Mouse (Mus musculus) forebrain, embryonic 15.5 days (tissue): ENCODE results near the gene Fxr1. TPM values are rescaled to one million over a fixed set of nuclear protein-coding genes. Genes with fewer than 3 reads are reported as not detected.
"Not testable (repeated sequence)": the region's sequence is repeated elsewhere in the genome, so short reads cannot be mapped to it uniquely, and the experiment has no call there.

Source experiments
- ATAC-seq: fragments of 200-750 bp; cut with Nextera tagmentation; replicated peaks from 2 replicates; pipeline ENCODE4 v1.8.0; 2017; ENCODE audit warnings: mild to moderate bottlenecking, moderate TSS enrichment, moderate library complexity
- H3K27ac ChIP-seq: fragments of 300-500 bp; sonication (generic); replicated peaks from 2 replicates; pipeline ENCODE4 v1.5.1; 2015; ENCODE audit warnings: mild to moderate bottlenecking, inconsistent platforms
- H3K27me3 ChIP-seq: fragments of 300-500 bp; sonication (generic); 2 replicates; pipeline ENCODE4 v1.6.1; 2015; ENCODE audit warnings: inconsistent platforms
- H3K36me3 ChIP-seq: fragments of 300-500 bp; sonication (generic); 2 replicates; pipeline ENCODE4 v1.6.1; 2015; ENCODE audit warnings: mild to moderate bottlenecking, inconsistent platforms
- H3K4me1 ChIP-seq: fragments of 300-500 bp; sonication (generic); 2 replicates; pipeline ENCODE4 v1.6.1; 2015; ENCODE audit warnings: inconsistent platforms
- H3K4me2 ChIP-seq: fragments of 300-500 bp; sonication (generic); replicated peaks from 2 replicates; pipeline ENCODE4 v1.6.1; 2015; ENCODE audit warnings: mild to moderate bottlenecking, inconsistent platforms
- H3K4me3 ChIP-seq: fragments of 300-500 bp; sonication (generic); 2 replicates; pipeline ENCODE4 v1.5.1; 2015; ENCODE audit warnings: mild to moderate bottlenecking, inconsistent platforms
- H3K9ac ChIP-seq: fragments of 300-500 bp; sonication (generic); replicated peaks from 2 replicates; pipeline ENCODE4 v1.6.1; 2015; ENCODE audit warnings: mild to moderate bottlenecking, inconsistent platforms
- H3K9me3 ChIP-seq: fragments of 300-500 bp; sonication (generic); 2 replicates; pipeline ENCODE4 v1.6.1; 2016; ENCODE audit warnings: inconsistent platforms
- WGBS: fragments of 180-500 bp; shearing (Covaris S2); methylation state at CpG from one replicate; pipeline ENCODE4 v1.1.7; 2015; ENCODE audit warnings: mixed read lengths; 5-methylcytosine and 5-hydroxymethylcytosine counted together
- polyA plus RNA-seq: library from polyadenylated mRNA; unstranded; fragments of >200 nt; fragmentation: Nextera tagmentation; extraction: Ambion mirVana; gene quantifications from 2 replicates; pipeline ENCODE4 v1.2.1, GENCODE M21; 2015

The Fxr1 gene
- 44.2 and 46.0 TPM in 2 replicates for polyA plus RNA-seq

GRCm38 (mm10) chr3:34019540-34020381, at the start of gene Fxr1:
Gene Fxr1 (plus strand): TSS chr3:34019943.
- H3K9me3 ChIP-seq: no peaks in the 10 kb centered on the region
- H3K27ac ChIP-seq: peak within 1 kb of the TSS; percentile 87
- no peaks in the 10 kb centered on the region for H3K27me3 ChIP-seq
- peak; percentile 98 for ATAC-seq
- peak within 1 kb of the TSS; percentile 91 for H3K9ac ChIP-seq
- no peaks in the 10 kb centered on the region for H3K36me3 ChIP-seq
- H3K4me2 ChIP-seq: peak within 1 kb of the TSS; percentile 69
- under 1% methylated on average over 88 of the region's 97 CpGs for WGBS
- peak within 1 kb of the TSS; percentile 96 for H3K4me3 ChIP-seq
- peaks cover 29% of the 10 kb centered on the region for H3K4me1 ChIP-seq

- Histone ChIP-seq H3K9me3 (no peaks in the 10 kb centered on the region), H3K27ac (no peak overlapping the region), H3K9ac (no peak overlapping the region), H3K4me3 (no peak overlapping the region), H3K4me1 (no peaks in the 10 kb centered on the region), H3K36me3 (no peaks in the 10 kb centered on the region), H3K27me3 (no peaks in the 10 kb centered on the region), H3K4me2 (no peak overlapping the region)
- ATAC-seq: no peak
- WGBS: 84% methylated on average over 6 of the region's 6 CpGs
Measured at GRCm38 (mm10) chr3:33979395-33979794, 40.3 kb upstream of the Fxr1 start.

- no peak overlapping the region for H3K4me2 ChIP-seq
- no peak for ATAC-seq
- H3K9ac ChIP-seq: no peak overlapping the region
- no peaks in the 10 kb centered on the region for H3K27me3 ChIP-seq
- H3K36me3 ChIP-seq: no peaks in the 10 kb centered on the region
- H3K4me1 ChIP-seq: no peaks in the 10 kb centered on the region
- 89% methylated on average over 5 of the region's 5 CpGs for WGBS
- H3K4me3 ChIP-seq: no peak overlapping the region
- no peaks in the 10 kb centered on the region for H3K9me3 ChIP-seq
- no peak overlapping the region for H3K27ac ChIP-seq
Measured at GRCm38 (mm10) chr3:33982746-33983145, 37.0 kb upstream of the Fxr1 start.

GRCm38 (mm10) chr3:33989302-33989701, 30.4 kb upstream of the Fxr1 start:
- Histone ChIP-seq H3K4me1 (no peaks in the 10 kb centered on the region), H3K9me3 (no peaks in the 10 kb centered on the region), H3K27me3 (no peaks in the 10 kb centered on the region), H3K27ac (no peak overlapping the region), H3K4me2 (no peak overlapping the region), H3K9ac (no peak overlapping the region), H3K36me3 (no peaks in the 10 kb centered on the region), H3K4me3 (no peak overlapping the region)
- 80% methylated on average over 8 of the region's 8 CpGs for WGBS
- no peak for ATAC-seq

- ATAC-seq: no peak
- 83% methylated on average over 10 of the region's 10 CpGs for WGBS
- H3K4me2 ChIP-seq: no peak overlapping the region
Measured at GRCm38 (mm10) chr3:33990451-33990850, 29.3 kb upstream of the Fxr1 start.

GRCm38 (mm10) chr3:33990921-33991320, 28.8 kb upstream of the Fxr1 start:
- H3K9me3 ChIP-seq: no peaks in the 10 kb centered on the region
- no peak overlapping the region for H3K4me3 ChIP-seq
- no peaks in the 10 kb centered on the region for H3K36me3 ChIP-seq
- H3K9ac ChIP-seq: no peak overlapping the region
- no peak overlapping the region for H3K4me2 ChIP-seq
- H3K27ac ChIP-seq: no peak overlapping the region
- no peaks in the 10 kb centered on the region for H3K27me3 ChIP-seq
- WGBS: 77% methylated on average over 8 of the region's 8 CpGs
- ATAC-seq: no peak
- no peaks in the 10 kb centered on the region for H3K4me1 ChIP-seq

More at GRCm38 (mm10) chr3:33990451-33990850, 29.3 kb upstream of the Fxr1 start:
- Histone ChIP-seq H3K4me1 (no peaks in the 10 kb centered on the region), H3K9me3 (no peaks in the 10 kb centered on the region), H3K36me3 (no peaks in the 10 kb centered on the region), H3K4me3 (no peak overlapping the region), H3K27ac (no peak overlapping the region), H3K27me3 (no peaks in the 10 kb centered on the region), H3K9ac (no peak overlapping the region)

GRCm38 (mm10) chr3:33993421-33994126, 26.2 kb upstream of the Fxr1 start:
- H3K4me1 ChIP-seq: no peaks in the 10 kb centered on the region
- no peak overlapping the region for H3K27ac ChIP-seq
- H3K36me3 ChIP-seq: no peaks in the 10 kb centered on the region
- H3K9ac ChIP-seq: no peak overlapping the region
- H3K27me3 ChIP-seq: no peaks in the 10 kb centered on the region
- no peak overlapping the region for H3K4me2 ChIP-seq
- H3K9me3 ChIP-seq: no peaks in the 10 kb centered on the region
- no peak overlapping the region for H3K4me3 ChIP-seq
- ATAC-seq: no peak
- 90% methylated on average over 14 of the region's 14 CpGs for WGBS

GRCm38 (mm10) chr3:33994127-33994488, 25.6 kb upstream of the Fxr1 start:
- Histone ChIP-seq H3K9ac (no peak overlapping the region), H3K4me2 (no peak overlapping the region), H3K36me3 (no peaks in the 10 kb centered on the region), H3K4me1 (no peaks in the 10 kb centered on the region), H3K27ac (no peak overlapping the region), H3K4me3 (no peak overlapping the region), H3K9me3 (no peaks in the 10 kb centered on the region), H3K27me3 (no peaks in the 10 kb centered on the region)
- ATAC-seq: no peak
- WGBS: 75% methylated on average over 3 of the region's 3 CpGs

GRCm38 (mm10) chr3:34001691-34002090, 18.1 kb upstream of the Fxr1 start:
- not testable (repeated sequence) for ATAC-seq, H3K27me3 ChIP-seq, H3K9ac ChIP-seq, H3K9me3 ChIP-seq, H3K36me3 ChIP-seq, H3K27ac ChIP-seq, H3K4me1 ChIP-seq, H3K4me2 ChIP-seq, H3K4me3 ChIP-seq

- H3K27me3 ChIP-seq: no peaks in the 10 kb centered on the region
- no peaks in the 10 kb centered on the region for H3K9me3 ChIP-seq
- WGBS: 86% methylated on average over 3 of the region's 3 CpGs
- ATAC-seq: no peak
- H3K4me1 ChIP-seq: no peaks in the 10 kb centered on the region
- no peak overlapping the region for H3K27ac ChIP-seq
- H3K4me3 ChIP-seq: no peak overlapping the region
- H3K4me2 ChIP-seq: no peak overlapping the region
- H3K36me3 ChIP-seq: no peaks in the 10 kb centered on the region
- H3K9ac ChIP-seq: no peak overlapping the region
Measured at GRCm38 (mm10) chr3:34003860-34004259, 15.9 kb upstream of the Fxr1 start.

GRCm38 (mm10) chr3:34006301-34006700, 13.4 kb upstream of the Fxr1 start:
- Histone ChIP-seq H3K4me3 (no peak overlapping the region), H3K4me1 (no peaks in the 10 kb centered on the region), H3K27ac (no peak overlapping the region), H3K36me3 (no peaks in the 10 kb centered on the region), H3K9ac (no peak overlapping the region), H3K9me3 (no peaks in the 10 kb centered on the region), H3K27me3 (no peaks in the 10 kb centered on the region), H3K4me2 (no peak overlapping the region)
- 35% methylated on average over 2 of the region's 2 CpGs for WGBS
- ATAC-seq: no peak

GRCm38 (mm10) chr3:34006824-34007223, 12.9 kb upstream of the Fxr1 start:
- no peak overlapping the region for H3K9ac ChIP-seq
- H3K27me3 ChIP-seq: no peaks in the 10 kb centered on the region
- WGBS: 68% methylated on average over 3 of the region's 3 CpGs
- H3K4me1 ChIP-seq: no peaks in the 10 kb centered on the region
- no peak overlapping the region for H3K4me3 ChIP-seq
- H3K36me3 ChIP-seq: no peaks in the 10 kb centered on the region
- no peak for ATAC-seq
- no peak overlapping the region for H3K27ac ChIP-seq
- no peak overlapping the region for H3K4me2 ChIP-seq
- H3K9me3 ChIP-seq: no peaks in the 10 kb centered on the region
